Mouse (Mus musculus): ENCODE data around the gene Fkbp9. TPM values are rescaled to one million over a fixed set of nuclear protein-coding genes. Genes with fewer than 3 reads are reported as not detected.

Gene Fkbp9
- total and polyA plus RNA-seq, 3 experiments, result 0.05 TPM; not detected in 2

- H3K27me3 ChIP-seq (ENCODE audit: insufficient read depth, low read length), result no peaks in the 10 kb centered on the region
- peaks cover 26% of the 10 kb centered on the region for H3K36me3 ChIP-seq (replicated peaks)
- peaks cover 2% of the 10 kb centered on the region; the same call in 1 of the 2 replicates for H3K9me3 ChIP-seq (replicated peaks)
- TF ChIP-seq TAL1 (conservative IDR thresholded peaks at IDR 0.05; ENCODE audit: low read depth, low read length) (peak; percentile 70), CTCF (IDR thresholded peaks at IDR 0.05; ENCODE audit: low read depth, low read length) (no peak), GATA1 (IDR thresholded peaks at IDR 0.05; ENCODE audit: borderline replicate concordance, low read length) (no peak), GATA2 (IDR thresholded peaks at IDR 0.05; ENCODE audit: borderline replicate concordance, low read depth, low read length) (no peak)
- H3K4me3 ChIP-seq (ENCODE audit: low read depth, low read length), result peak overlapping the region; percentile 98
- DNase-seq (ENCODE audit: low spot score), result no peak
- H3K4me1 ChIP-seq (ENCODE audit: insufficient read depth, low read depth, low read length), result peaks cover 65% of the 10 kb centered on the region
- peak; percentile 55 for ATAC-seq (ENCODE audit: extremely low read depth, insufficient number of reproducible peaks, low FRiP score, poor library complexity, severe bottlenecking)
These were observed 88.6 kb downstream of the Fkbp9 start for GRCm38 (mm10) chr6:56920222-56921092.

- H3K4me1 ChIP-seq (ENCODE audit: insufficient read depth, low read depth, low read length), result peaks cover 38% of the 10 kb centered on the region
- H3K9me3 ChIP-seq (replicated peaks), result no peaks in the 10 kb centered on the region
- no peak for ATAC-seq (ENCODE audit: extremely low read depth, insufficient number of reproducible peaks, low FRiP score, poor library complexity, severe bottlenecking)
- peak overlapping the region; percentile 98 for H3K4me3 ChIP-seq (ENCODE audit: low read depth, low read length)
- no peak for DNase-seq (ENCODE audit: low spot score)
- no peak for TF ChIP-seq GATA2 (IDR thresholded peaks at IDR 0.05; ENCODE audit: borderline replicate concordance, low read depth, low read length)
- no peak for TF ChIP-seq POLR2AphosphoS5 (IDR thresholded peaks at IDR 0.05; ENCODE audit: insufficient replicate concordance, low read depth, low read length)
- TF ChIP-seq TAL1 (conservative IDR thresholded peaks at IDR 0.05; ENCODE audit: low read depth, low read length), result no peak
- TF ChIP-seq GATA1 (IDR thresholded peaks at IDR 0.05; ENCODE audit: borderline replicate concordance, low read length), result no peak
- TF ChIP-seq CTCF (IDR thresholded peaks at IDR 0.05; ENCODE audit: low read depth, low read length), result no peak
- H3K36me3 ChIP-seq (replicated peaks), result peaks cover 8% of the 10 kb centered on the region
- H3K27me3 ChIP-seq (ENCODE audit: insufficient read depth, low read length), result no peaks in the 10 kb centered on the region
These were observed 91.5 kb downstream of the Fkbp9 start for GRCm38 (mm10) chr6:56923331-56923725.

- Histone ChIP-seq H3K4me3 (ENCODE audit: low read depth, low read length) (peak within 1 kb of the TSS; percentile 98), H3K9me3 (replicated peaks) (no peaks in the 10 kb centered on the region), H3K27me3 (ENCODE audit: insufficient read depth, low read length) (no peaks in the 10 kb centered on the region), H3K4me1 (ENCODE audit: insufficient read depth, low read depth, low read length) (peaks cover 31% of the 10 kb centered on the region), H3K36me3 (replicated peaks) (peaks cover 6% of the 10 kb centered on the region)
- no peak for TF ChIP-seq GATA2 (IDR thresholded peaks at IDR 0.05; ENCODE audit: borderline replicate concordance, low read depth, low read length)
- no peak for TF ChIP-seq GATA1 (IDR thresholded peaks at IDR 0.05; ENCODE audit: borderline replicate concordance, low read length)
- TF ChIP-seq TAL1 (conservative IDR thresholded peaks at IDR 0.05; ENCODE audit: low read depth, low read length), result no peak
- no peak for TF ChIP-seq CTCF (IDR thresholded peaks at IDR 0.05; ENCODE audit: low read depth, low read length)
- TF ChIP-seq POLR2AphosphoS5 (IDR thresholded peaks at IDR 0.05; ENCODE audit: insufficient replicate concordance, low read depth, low read length), result no peak
- DNase-seq (ENCODE audit: low spot score) (peak; percentile 73), ATAC-seq (ENCODE audit: extremely low read depth, insufficient number of reproducible peaks, low FRiP score, poor library complexity, severe bottlenecking) (peak; percentile 64)
These were observed 92.2 kb downstream of the Fkbp9 start, which contains the start of the genes Nt5c3 and Vmn1r4 for GRCm38 (mm10) chr6:56923726-56924707. Gene Nt5c3 (minus strand): TSS chr6:56923932. Gene Vmn1r4 (plus strand): TSS chr6:56924015.

Other genes with a start within 250 kb of the Fkbp9 start
- gene Lsm5, start 127.3 kb upstream of the Fkbp9 start, total RNA-seq (2014; fragmentation: Nextera tagmentation), result 23.9 and 27.0 TPM in 2 replicates
- gene Lsm5, start 127.3 kb upstream of the Fkbp9 start, total RNA-seq (2017), result 190 and 193 TPM in 2 replicates
- gene Lsm5, start 127.3 kb upstream of the Fkbp9 start, polyA plus RNA-seq (2012), result 0.57 and 1.7 TPM in 2 replicates
- gene Avl9, start 117.2 kb upstream of the Fkbp9 start, total RNA-seq (2014; fragmentation: Nextera tagmentation), result 35.0 and 38.1 TPM in 2 replicates
- 42.3 and 44.5 TPM in 2 replicates for gene Avl9, start 117.2 kb upstream of the Fkbp9 start, total RNA-seq (2017)
- 7.6 and 7.7 TPM in 2 replicates for gene Avl9, start 117.2 kb upstream of the Fkbp9 start, polyA plus RNA-seq (2012)
- gene Kbtbd2, start 34.2 kb upstream of the Fkbp9 start, total RNA-seq (2014; fragmentation: Nextera tagmentation), result 42.9 and 48.5 TPM in 2 replicates
- 44.8 and 53.5 TPM in 2 replicates for gene Kbtbd2, start 34.2 kb upstream of the Fkbp9 start, total RNA-seq (2017)
- 3.0 and 3.8 TPM in 2 replicates for gene Kbtbd2, start 34.2 kb upstream of the Fkbp9 start, polyA plus RNA-seq (2012)
- gene Nt5c3, start 91.9 kb downstream of the Fkbp9 start, total RNA-seq (2014; fragmentation: Nextera tagmentation), result 274 and 280 TPM in 2 replicates
- gene Nt5c3, start 91.9 kb downstream of the Fkbp9 start, total RNA-seq (2017), result 292 and 317 TPM in 2 replicates
- gene Nt5c3, start 91.9 kb downstream of the Fkbp9 start, polyA plus RNA-seq (2012), result 120 and 122 TPM in 2 replicates
- 2.6 TPM in 1 of 2 replicates, not detected in the other for gene Vmn1r4, start 92.0 kb downstream of the Fkbp9 start, total RNA-seq (2014; fragmentation: Nextera tagmentation)
- 0.87 and 1.9 TPM in 2 replicates for gene Vmn1r4, start 92.0 kb downstream of the Fkbp9 start, total RNA-seq (2017)
- not detected in 2 replicates for gene Vmn1r4, start 92.0 kb downstream of the Fkbp9 start, polyA plus RNA-seq (2012)
- not detected in 2 replicates for gene Vmn1r5, start 138.2 kb downstream of the Fkbp9 start, total RNA-seq (2014; fragmentation: Nextera tagmentation)
- 0.05 and 0.12 TPM in 2 replicates for gene Vmn1r5, start 138.2 kb downstream of the Fkbp9 start, total RNA-seq (2017)
- not detected in 2 replicates for gene Vmn1r5, start 138.2 kb downstream of the Fkbp9 start, polyA plus RNA-seq (2012)
- not detected in 2 replicates for gene Vmn1r6, start 165.2 kb downstream of the Fkbp9 start, total RNA-seq (2014; fragmentation: Nextera tagmentation)
- 0.05 and 0.06 TPM in 2 replicates for gene Vmn1r6, start 165.2 kb downstream of the Fkbp9 start, total RNA-seq (2017)
- gene Vmn1r6, start 165.2 kb downstream of the Fkbp9 start, polyA plus RNA-seq (2012), result not detected in 2 replicates
- not detected in 2 replicates for gene Vmn1r7, start 193.3 kb downstream of the Fkbp9 start, total RNA-seq (2014; fragmentation: Nextera tagmentation)
- 0.23 and 0.38 TPM in 2 replicates for gene Vmn1r7, start 193.3 kb downstream of the Fkbp9 start, total RNA-seq (2017)
- not detected in 2 replicates for gene Vmn1r7, start 193.3 kb downstream of the Fkbp9 start, polyA plus RNA-seq (2012)
- not detected in 2 replicates for gene Vmn1r8, start 200.2 kb downstream of the Fkbp9 start, total RNA-seq (2014; fragmentation: Nextera tagmentation)
- 0.16 TPM in 1 of 2 replicates, not detected in the other for gene Vmn1r8, start 200.2 kb downstream of the Fkbp9 start, total RNA-seq (2017)
- not detected in 2 replicates for gene Vmn1r8, start 200.2 kb downstream of the Fkbp9 start, polyA plus RNA-seq (2012)
- gene Vmn1r9, start 234.7 kb downstream of the Fkbp9 start, total RNA-seq (2014; fragmentation: Nextera tagmentation), result not detected in 2 replicates
- gene Vmn1r9, start 234.7 kb downstream of the Fkbp9 start, total RNA-seq (2017), result 0.06 and 0.76 TPM in 2 replicates
- not detected in 2 replicates for gene Vmn1r9, start 234.7 kb downstream of the Fkbp9 start, polyA plus RNA-seq (2012)